Mouse (Mus musculus) lung, adult 2 months (tissue): ENCODE measurements around the gene Acot6.

Experiments used
- CTCF ChIP-seq: fragments of 200-500 bp; IDR thresholded peaks from 2 replicates; pipeline ENCODE4 v1.5.1; 2011; ENCODE audit warnings: mild to moderate bottlenecking, low read length, control low read depth; ENCODE audit not compliant: insufficient read depth
- POLR2A ChIP-seq: fragments of 200-500 bp; IDR thresholded peaks from 2 replicates; pipeline ENCODE4 v1.6.1; 2011; ENCODE audit warnings: low read depth, mild to moderate bottlenecking, control low read depth, low read length, borderline replicate concordance; ENCODE audit errors: extremely low read depth

- TF ChIP-seq CTCF (no peak), POLR2A (peak; percentile 23; the same call in 1 of the 2 replicates)
Observed at GRCm38 (mm10) chr12:84114153-84114994, 13.9 kb downstream of the Acot6 start, which contains the start of gene Dnal1.
